ENCODE assay signal across 9 mouse cellular contexts in genomic region chr4:46343596-46344260, GRCm38 (mm10). TPM values are rescaled to one million over a fixed set of nuclear protein-coding genes. Genes with fewer than 3 reads are reported as not detected.
A peak's percentile ranks its signal among the peaks of the same experiment; 100 is the strongest.
DNase-seq lines count a peak whose midpoint lies in the region; ATAC-seq and TF ChIP-seq lines count a peak whose summit lies in the region.
"Had no signal": no experiment of that assay in that cellular context is flagged by ENCODE, and none has a peak within 500 bp of the region (broad histone marks: within the 10 kb centered on the region; RNA-seq: fewer than 3 reads in every experiment).

Foxe1 (plus strand) TSS chr4:46343609.

- peaks cover 100% of the 10 kb centered on the region for H3K27me3 ChIP-seq in lung, embryonic 14.5 days (ENCODE audit: insufficient read depth, low read length)
- peaks cover 100% of the 10 kb centered on the region for H3K27me3 ChIP-seq in forebrain, embryonic 10.5 days (ENCODE audit: poor library complexity, severe bottlenecking)
- peaks cover 94% of the 10 kb centered on the region for H3K27me3 ChIP-seq in limb, embryonic 11.5 days (ENCODE audit: control insufficient read depth, insufficient read depth, low read length)
- H3K27me3 ChIP-seq in small intestine, adult 2 months (ENCODE audit: control insufficient read depth, insufficient read depth, low read length) = peaks cover 76% of the 10 kb centered on the region

- 2% methylated on average over 68 of the region's 70 CpGs for WGBS in lung, embryonic 14.5 days
- 2% methylated on average over 67 of the region's 70 CpGs for whole genome bisulfite sequencing in forebrain, embryonic 10.5 days
- under 1% methylated on average over 64 of the region's 70 CpGs for WGBS in limb, embryonic 11.5 days
- WGBS in small intestine, adult 2 months = 5% methylated on average over 69 of the region's 70 CpGs

- no peak for TF ChIP-seq POLR2A in small intestine, adult 2 months (IDR thresholded peaks at IDR 0.05; ENCODE audit: low read depth, low read length)

- no peak for TF ChIP-seq CTCF in lung, embryonic 14.5 days (IDR thresholded peaks at IDR 0.05; ENCODE audit: low read depth)
- TF ChIP-seq CTCF in small intestine, adult 2 months (IDR thresholded peaks at IDR 0.05; ENCODE audit: extremely low read depth, insufficient read length, insufficient replicate concordance, low read depth, low read length) = no peak

- H3K4me2 ChIP-seq in lung, embryonic 14.5 days = peak within 1 kb of the TSS; percentile 56
- peak within 1 kb of the TSS; percentile 31 for H3K4me2 ChIP-seq in limb, embryonic 11.5 days (ENCODE audit: low read depth, severe bottlenecking)

- H3K4me3 ChIP-seq in lung, embryonic 14.5 days (ENCODE audit: low read depth, low read length) = peak within 1 kb of the TSS; percentile 35
- H3K4me3 ChIP-seq in forebrain, embryonic 10.5 days = peak within 1 kb of the TSS; percentile 43
- peak within 1 kb of the TSS; percentile 20 for H3K4me3 ChIP-seq in limb, embryonic 11.5 days (ENCODE audit: low read depth, low read length)
- peak within 1 kb of the TSS; percentile 38 for H3K4me3 ChIP-seq in small intestine, adult 2 months (ENCODE audit: low read depth, low read length)

- H3K4me1 ChIP-seq in lung, embryonic 14.5 days (ENCODE audit: insufficient read depth) = no peaks in the 10 kb centered on the region
- peaks cover 43% of the 10 kb centered on the region for H3K4me1 ChIP-seq in forebrain, embryonic 10.5 days
- H3K4me1 ChIP-seq in limb, embryonic 11.5 days (ENCODE audit: control insufficient read depth, insufficient read depth, low read length) = no peaks in the 10 kb centered on the region
- peaks cover 5% of the 10 kb centered on the region; the same call in 1 of the 2 replicates for H3K4me1 ChIP-seq in small intestine, adult 2 months (ENCODE audit: control insufficient read depth, insufficient read depth, insufficient read length, low read length)

- no peak for DNase-seq in lung, embryonic 14.5 days
- DNase-seq in lung, postnatal 4 days = no peak
- DNase-seq in forebrain, embryonic 10.5 days (ENCODE audit: extremely low spot score, low spot score) = peak; percentile 42
- DNase-seq in limb, embryonic 11.5 days (ENCODE audit: low spot score) = peak; percentile 57
- no peak for DNase-seq in gastrocnemius, postnatal 25 days
- no peak for DNase-seq in ovary, postnatal 10 days (ENCODE audit: low spot score)
- no peak for DNase-seq in gastrocnemius, adult 8-10 months (ENCODE audit: low spot score in 2 of 2)

- H3K36me3 ChIP-seq in lung, embryonic 14.5 days (ENCODE audit: insufficient read depth) = no peaks in the 10 kb centered on the region
- H3K36me3 ChIP-seq in forebrain, embryonic 10.5 days (replicated peaks) = no peaks in the 10 kb centered on the region
- H3K36me3 ChIP-seq in limb, embryonic 11.5 days (ENCODE audit: control insufficient read depth, insufficient read depth, low read length) = no peaks in the 10 kb centered on the region
- H3K36me3 ChIP-seq in small intestine, adult 2 months (ENCODE audit: control insufficient read depth, insufficient read depth, low read length) = no peaks in the 10 kb centered on the region

- no peak within 1 kb of the TSS; the same call in 1 of the 2 replicates for H3K9ac ChIP-seq in lung, embryonic 14.5 days
- H3K9ac ChIP-seq in limb, embryonic 11.5 days (ENCODE audit: low read length) = 0 out of 2 replicates have a peak within 1 kb of the TSS, but pooled peaks have one; percentile 22

- ATAC-seq in lung, embryonic 14.5 days (ENCODE audit: insufficient read depth) = peak; percentile 51; the same call in 1 of the 2 replicates
- no peak for ATAC-seq in limb, embryonic 11.5 days (ENCODE audit: insufficient number of reproducible peaks, low FRiP score, low TSS enrichment, low read depth)

- no peak within 1 kb of the TSS for H3K27ac ChIP-seq in lung, embryonic 14.5 days (ENCODE audit: low read depth)
- H3K27ac ChIP-seq in forebrain, embryonic 10.5 days = no peak within 1 kb of the TSS
- no peak within 1 kb of the TSS for H3K27ac ChIP-seq in limb, embryonic 11.5 days (replicated peaks; ENCODE audit: low read depth, low read length)
- no peak within 1 kb of the TSS for H3K27ac ChIP-seq in small intestine, adult 2 months (ENCODE audit: insufficient read depth, low read depth, low read length)

- no peaks in the 10 kb centered on the region for H3K9me3 ChIP-seq in lung, embryonic 14.5 days (ENCODE audit: low read depth, low read length)
- H3K9me3 ChIP-seq in forebrain, embryonic 10.5 days = no peaks in the 10 kb centered on the region
- no peaks in the 10 kb centered on the region for H3K9me3 ChIP-seq in limb, embryonic 11.5 days (ENCODE audit: control insufficient read depth, low read length)

RNA-seq across cellular contexts. Expression of gene Foxe1, which starts in this region (rescaled TPM):
- not detected in 2 replicates for polyA plus RNA-seq in lung, embryonic 14.5 days (2014; fragmentation: Nextera tagmentation; extraction: Ambion mirVana)
- polyA plus RNA-seq in forebrain, embryonic 10.5 days (2016; fragmentation: Nextera tagmentation; extraction: Ambion mirVana) = 0.05 TPM in 1 of 2 replicates, not detected in the other
- polyA plus RNA-seq in limb, embryonic 11.5 days (2014; fragmentation: Nextera tagmentation; extraction: Ambion mirVana) = not detected in 2 replicates
- 0.04 TPM in 1 of 2 replicates, not detected in the other for polyA plus RNA-seq in small intestine, adult 2 months (2012; rRNA removed)
- total RNA-seq in gastrocnemius, postnatal 25 days (2021) = not detected
- total RNA-seq in gastrocnemius, adult 8-10 months (2022) = not detected
- polyA plus RNA-seq: large intestine, adult 2 months had no signal

Comparison
In these comparisons a context has a peak if more than half of its experiments do, and no peak if none do; other contexts are left out.
1. Peak in ATAC-seq, H3K4me3 ChIP-seq and H3K4me2 ChIP-seq in lung, embryonic 14.5 days; RNA of the gene not detected or under 1 TPM.
2. Peak in DNase-seq and H3K4me3 ChIP-seq in forebrain, embryonic 10.5 days; RNA of the gene not detected or under 1 TPM.
3. Peak in DNase-seq, H3K4me3 ChIP-seq, H3K9ac ChIP-seq and H3K4me2 ChIP-seq in limb, embryonic 11.5 days; RNA of the gene not detected or under 1 TPM.